Mouse (Mus musculus): ENCODE results near the gene Arhgap18.

- TF ChIP-seq ZC3H11A (IDR thresholded peaks at IDR 0.05; ENCODE audit: borderline replicate concordance, low read depth, low read length) (no peak), MAFK (IDR thresholded peaks at IDR 0.05; ENCODE audit: insufficient read depth, low read depth, low read length) (no peak), CHD2 (IDR thresholded peaks at IDR 0.05; ENCODE audit: low read depth, low read length) (no peak), ZNF384 (IDR thresholded peaks at IDR 0.05; ENCODE audit: low read depth, low read length) (no peak), HCFC1 (IDR thresholded peaks at IDR 0.05; ENCODE audit: borderline replicate concordance, insufficient read depth, low read length) (no peak)
Observed at GRCm38 (mm10) chr10:26912807-26913206, 159.6 kb downstream of the Arhgap18 start.

Measured in ES-E14 (cell line).